Mouse (Mus musculus) embryonic fibroblast, embryonic 13.5 days (primary cell): ENCODE measurements around the gene Ipo13. TPM values are rescaled to one million over a fixed set of nuclear protein-coding genes. Genes with fewer than 3 reads are reported as not detected.

Source experiments
- H3K27ac ChIP-seq: 2 replicates; pipeline ENCODE4 v1.5.1; 2012; ENCODE audit warnings: low read length, control low read depth, inconsistent platforms; ENCODE audit not compliant: insufficient read depth
- H3K4me1 ChIP-seq: 2 replicates; pipeline ENCODE4 v1.6.1; 2011; ENCODE audit warnings: low read length; ENCODE audit not compliant: control insufficient read depth, insufficient read depth
- H3K4me3 ChIP-seq: 2 replicates; pipeline ENCODE4 v1.5.1; 2011; ENCODE audit warnings: mild to moderate bottlenecking, control low read depth, low read length; ENCODE audit not compliant: insufficient read depth
- CTCF ChIP-seq: IDR thresholded peaks from 2 replicates; pipeline ENCODE4 v1.5.1; 2011; ENCODE audit warnings: mild to moderate bottlenecking, control low read depth, low read length, moderate library complexity, borderline replicate concordance; ENCODE audit not compliant: insufficient read depth
- POLR2A ChIP-seq: IDR thresholded peaks from 2 replicates; pipeline ENCODE4 v1.6.1; 2011; ENCODE audit warnings: low read depth, mild to moderate bottlenecking, control low read depth, low read length, moderate library complexity
- polyA plus RNA-seq: library from polyadenylated mRNA; stranded (reverse); fragments of >200 nt; gene quantifications from 2 replicates; pipeline ENCODE4 v1.2.4, GENCODE M21; 2011; ENCODE audit warnings: low read depth; ENCODE audit not compliant: missing spikeins, insufficient read length

Gene Ipo13
- polyA plus RNA-seq, 1 experiment: 44.3 TPM

DNA sequence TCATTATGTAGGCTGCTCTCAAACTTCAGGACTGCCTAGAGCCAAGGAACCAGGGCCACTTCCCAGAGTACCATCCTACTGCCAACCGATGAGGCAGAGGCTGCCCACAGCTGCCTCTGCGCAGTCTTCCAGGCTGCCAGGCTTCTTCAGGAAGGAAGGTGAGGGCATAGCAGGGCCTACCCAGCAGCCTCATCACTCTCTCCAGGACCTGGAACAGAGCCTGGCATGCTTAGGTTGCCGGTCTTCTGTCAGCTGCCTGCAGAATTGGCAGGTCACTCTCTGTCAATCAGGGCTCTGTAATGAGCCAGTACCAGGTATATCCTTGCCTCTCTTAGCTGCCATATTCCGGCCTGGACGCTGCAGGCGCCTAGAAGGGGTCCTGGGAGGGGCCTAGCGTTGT lies 64.6 kb downstream of the Ipo13 start:
- Histone ChIP-seq H3K4me1 (no peaks in the 10 kb centered on the region), H3K4me3 (no peak overlapping the region), H3K27ac (no peak overlapping the region)
- TF ChIP-seq CTCF: no peak
- TF ChIP-seq POLR2A: no peak

DNA sequence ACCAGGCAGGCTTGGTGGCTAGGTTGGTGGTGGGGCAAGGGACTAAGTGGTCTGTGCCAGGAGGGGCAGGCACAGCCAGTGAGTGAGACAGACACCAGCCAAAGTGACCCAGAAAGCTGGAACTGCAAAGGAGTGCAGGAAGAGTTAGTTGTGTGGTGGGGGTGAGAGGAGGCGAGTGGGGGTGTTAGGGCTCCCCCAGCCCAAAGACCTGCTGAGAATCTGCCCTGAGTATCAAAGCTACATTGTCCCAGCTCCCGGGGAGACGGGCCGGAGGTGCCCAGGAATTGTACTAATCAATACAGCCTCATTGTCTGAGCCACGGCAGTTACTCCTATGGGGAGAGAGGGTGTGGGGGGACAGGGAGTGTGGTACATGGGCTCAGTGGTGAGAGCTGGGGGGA lies 65.3 kb downstream of the Ipo13 start:
- TF ChIP-seq POLR2A (no peak), CTCF (no peak)
- H3K27ac ChIP-seq: no peak overlapping the region

DNA sequence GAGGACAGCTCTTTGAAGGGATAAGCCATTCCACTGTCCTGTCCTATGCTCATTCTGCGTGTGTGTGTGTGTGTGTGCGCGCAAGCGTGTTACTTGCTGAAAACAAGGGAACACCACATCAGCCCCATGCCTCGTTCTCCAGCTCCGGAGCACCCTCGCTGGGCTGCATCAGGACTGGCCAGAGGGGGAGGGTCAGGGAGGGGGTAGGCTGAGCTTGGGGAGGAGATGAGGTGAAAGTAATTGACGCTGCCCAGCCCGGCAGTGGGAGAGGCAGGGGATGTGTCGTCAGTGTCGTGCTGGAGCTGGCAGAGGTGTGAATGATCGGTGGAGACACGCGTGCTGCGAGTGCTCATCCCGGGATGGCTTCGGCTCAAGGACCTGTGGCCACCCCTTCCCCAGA lies 65.7 kb downstream of the Ipo13 start:
- H3K4me3 ChIP-seq: no peak overlapping the region
- no peak overlapping the region for H3K27ac ChIP-seq
- H3K4me1 ChIP-seq: no peaks in the 10 kb centered on the region
- TF ChIP-seq CTCF: no peak
- no peak for TF ChIP-seq POLR2A

More for the DNA sequence above, 65.3 kb downstream of the Ipo13 start:
- Histone ChIP-seq H3K4me3 (no peak overlapping the region), H3K4me1 (no peaks in the 10 kb centered on the region)

DNA sequence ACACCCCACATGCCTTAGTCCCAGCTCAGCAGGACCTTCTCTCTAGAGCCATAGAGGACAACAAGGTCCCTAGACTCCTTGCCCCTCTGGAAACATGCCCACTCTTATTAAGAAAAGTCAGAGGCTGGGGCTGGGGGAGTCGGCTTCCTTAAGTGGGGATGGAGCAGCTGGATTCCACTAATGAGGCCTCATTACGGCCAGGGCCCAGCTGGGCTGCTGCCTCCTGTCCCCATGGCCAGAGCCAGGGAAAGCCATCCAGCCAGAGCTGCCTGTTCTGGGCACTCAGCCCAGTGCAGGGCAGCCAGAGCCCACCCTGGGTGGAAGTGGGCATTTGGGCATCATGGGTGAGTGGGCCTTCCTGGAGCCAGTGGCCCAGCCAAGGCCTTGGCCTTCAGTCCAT lies 67.8 kb downstream of the Ipo13 start:
- Histone ChIP-seq H3K27ac (no peak overlapping the region), H3K4me3 (no peak overlapping the region), H3K4me1 (no peaks in the 10 kb centered on the region)
- TF ChIP-seq POLR2A: no peak
- no peak for TF ChIP-seq CTCF

DNA sequence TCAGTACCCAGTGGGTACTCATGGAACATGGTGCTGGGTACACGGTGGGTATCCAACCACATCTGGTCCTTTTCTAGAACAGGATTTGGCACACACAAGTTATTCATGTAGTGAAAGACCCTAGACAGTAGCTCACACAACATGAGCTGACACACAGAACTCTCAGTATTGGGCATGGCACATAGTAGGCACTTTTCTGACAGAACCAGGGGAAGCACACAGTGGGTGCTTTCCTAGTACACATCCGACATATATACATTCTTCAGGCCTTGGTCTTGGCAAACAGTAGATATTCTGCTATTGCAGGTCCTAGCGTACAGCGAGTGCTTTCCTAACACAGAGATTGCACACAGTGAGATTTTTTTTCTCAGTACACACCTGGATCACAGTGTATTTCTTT lies 68.5 kb downstream of the Ipo13 start:
- no peak for TF ChIP-seq CTCF
- no peak for TF ChIP-seq POLR2A

DNA sequence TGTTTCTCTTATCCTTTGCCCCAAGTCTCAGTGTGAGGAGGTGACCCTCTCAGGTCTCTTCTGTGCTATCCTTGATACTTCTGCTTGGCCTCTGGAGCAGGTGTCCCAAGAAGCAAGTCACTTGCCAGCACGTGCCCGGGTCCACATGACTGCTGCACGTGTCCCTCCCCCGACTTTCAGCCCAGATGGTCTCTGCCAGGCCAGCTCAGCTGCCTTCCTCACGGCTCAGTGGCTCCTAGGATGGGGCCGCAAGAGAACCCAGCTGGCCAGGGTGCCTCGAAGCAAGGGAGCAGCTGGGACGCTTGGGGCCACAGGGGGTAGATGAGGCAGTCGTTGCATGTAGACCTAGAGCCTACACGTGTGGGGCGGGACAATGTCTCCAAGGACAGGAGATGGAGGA lies 69.5 kb downstream of the Ipo13 start:
- no peaks in the 10 kb centered on the region for H3K4me1 ChIP-seq
- H3K4me3 ChIP-seq: no peak overlapping the region
- H3K27ac ChIP-seq: no peak overlapping the region
- TF ChIP-seq POLR2A (no peak), CTCF (no peak)

More for the DNA sequence above, 68.5 kb downstream of the Ipo13 start:
- Histone ChIP-seq H3K27ac (no peak overlapping the region), H3K4me1 (no peaks in the 10 kb centered on the region), H3K4me3 (no peak overlapping the region)

Other genes starting within 250 kb of the Ipo13 start
- 17.9 and 18.6 TPM in 2 replicates for gene Dmap1, start 232.7 kb downstream of the Ipo13 start, polyA plus RNA-seq
- gene Gm12845, start 190.6 kb downstream of the Ipo13 start, polyA plus RNA-seq: not detected in 2 replicates
- not detected in 2 replicates for gene Klf17, start 149.4 kb downstream of the Ipo13 start, polyA plus RNA-seq
- gene Slc6a9, start 80.5 kb downstream of the Ipo13 start, polyA plus RNA-seq: 26.0 and 44.0 TPM in 2 replicates
- 0.78 and 2.5 TPM in 2 replicates for gene Ccdc24, start 42.4 kb downstream of the Ipo13 start, polyA plus RNA-seq
- gene B4galt2, start 31.5 kb downstream of the Ipo13 start, polyA plus RNA-seq: 43.8 and 45.6 TPM in 2 replicates
- 137 and 146 TPM in 2 replicates for gene Atp6v0b, start 27.7 kb downstream of the Ipo13 start, polyA plus RNA-seq
- gene Dph2, start 23.0 kb downstream of the Ipo13 start, polyA plus RNA-seq: 6.6 and 10.0 TPM in 2 replicates
- gene Artn, start 14.8 kb upstream of the Ipo13 start, polyA plus RNA-seq: 2.7 and 5.8 TPM in 2 replicates
- gene St3gal3, start 219.9 kb upstream of the Ipo13 start, polyA plus RNA-seq: 21.5 and 30.7 TPM in 2 replicates